Mouse (Mus musculus) neural tube, embryonic 11.5 days (tissue): ENCODE results near the gene N4bp2. TPM values are rescaled to one million over a fixed set of nuclear protein-coding genes. Genes with fewer than 3 reads are reported as not detected.
"Not testable (repeated sequence)": the region's sequence is repeated elsewhere in the genome, so short reads cannot be mapped to it uniquely, and the experiment has no call there.

Experiments
- ATAC-seq: fragments of 200-750 bp; cut with Nextera tagmentation; 2 replicates; pipeline ENCODE4 v1.8.0; 2017; ENCODE audit warnings: moderate number of reproducible peaks, mild to moderate bottlenecking, moderate TSS enrichment, moderate library complexity; ENCODE audit not compliant: insufficient read depth, low FRiP score, low TSS enrichment
- DNase-seq: peaks from one replicate; pipeline ENCODE4 v3.0.0-alpha.2; 2015; ENCODE audit warnings: low spot score
- H3K27ac ChIP-seq: fragments of 300-500 bp; sonication (generic); 2 replicates; pipeline ENCODE4 v1.5.1; 2014; ENCODE audit warnings: low read depth, mild to moderate bottlenecking, low read length
- H3K27me3 ChIP-seq: fragments of 300-500 bp; sonication (generic); 2 replicates; pipeline ENCODE4 v1.6.1; 2014; ENCODE audit warnings: mild to moderate bottlenecking, low read length, mixed read lengths; ENCODE audit not compliant: control insufficient read depth, insufficient read depth
- H3K36me3 ChIP-seq: fragments of 300-500 bp; sonication (generic); 2 replicates; pipeline ENCODE4 v1.6.1; 2014; ENCODE audit warnings: mild to moderate bottlenecking, low read length, moderate library complexity, mixed read lengths; ENCODE audit not compliant: control insufficient read depth, insufficient read depth
- H3K4me1 ChIP-seq: fragments of 300-500 bp; sonication (generic); 2 replicates; pipeline ENCODE4 v1.6.1; 2014; ENCODE audit warnings: low read length, mixed read lengths; ENCODE audit not compliant: control insufficient read depth, insufficient read depth
- H3K4me2 ChIP-seq: fragments of 300-500 bp; sonication (generic); 2 replicates; pipeline ENCODE4 v1.6.1; 2014; ENCODE audit warnings: low read depth, mild to moderate bottlenecking, moderate library complexity
- H3K4me3 ChIP-seq: fragments of 300-500 bp; sonication (generic); 2 replicates; pipeline ENCODE4 v1.5.1; 2014; ENCODE audit warnings: low read depth, low read length
- H3K9ac ChIP-seq: fragments of 300-500 bp; sonication (generic); 2 replicates; pipeline ENCODE4 v1.6.1; 2014; ENCODE audit warnings: mild to moderate bottlenecking, low read length
- H3K9me3 ChIP-seq: fragments of 300-500 bp; sonication (generic); 2 replicates; pipeline ENCODE4 v1.6.1; 2016; ENCODE audit warnings: low read length; ENCODE audit not compliant: control insufficient read depth
- WGBS: fragments of 180-500 bp; shearing (Covaris S2); extraction: QIAGEN DNeasy Blood & Tissue Kit; methylation state at CpG from one replicate; pipeline ENCODE4 v1.1.7; 2014; 5-methylcytosine and 5-hydroxymethylcytosine counted together
- polyA plus RNA-seq: library from polyadenylated mRNA; unstranded; fragments of >200 nt; fragmentation: Nextera tagmentation; extraction: Ambion mirVana; gene quantifications from 2 replicates; pipeline ENCODE4 v1.2.1, GENCODE M21; 2014

Gene N4bp2
- polyA plus RNA-seq, 1 experiment from 2014 or later, result 34.9 TPM

GRCm38 (mm10) chr5:65770493-65770892 is 7.2 kb downstream of the N4bp2 start:
- no peak for DNase-seq
- WGBS, result 86% methylated on average over 4 of the region's 4 CpGs
- H3K36me3 ChIP-seq, result no peaks in the 10 kb centered on the region

DNA sequence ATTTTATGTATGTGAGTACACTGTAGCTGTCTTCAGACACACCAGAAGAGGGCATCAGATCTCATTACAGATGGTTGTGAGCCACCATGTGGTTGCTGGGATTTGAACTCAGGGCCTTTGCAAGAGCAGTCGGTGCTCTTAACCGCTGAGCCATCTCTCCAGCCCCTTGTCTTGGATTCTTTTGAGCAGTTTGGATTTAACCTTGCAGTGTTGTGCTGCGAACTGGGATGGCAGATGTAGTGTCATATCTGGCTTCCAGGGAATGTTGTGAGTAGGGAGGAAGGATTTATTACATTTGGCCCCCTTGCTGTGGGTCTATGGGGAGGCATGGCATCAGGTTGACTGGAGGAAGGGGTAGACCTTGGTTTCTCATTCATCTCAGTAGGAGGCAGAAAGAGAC is 10.6 kb downstream of the N4bp2 start:
- not testable (repeated sequence) for H3K27me3 ChIP-seq, H3K36me3 ChIP-seq, H3K4me1 ChIP-seq, DNase-seq, H3K4me3 ChIP-seq, H3K9ac ChIP-seq, H3K9me3 ChIP-seq, ATAC-seq, H3K27ac ChIP-seq, H3K4me2 ChIP-seq
- WGBS, result 98% methylated on average over 3 of the region's 3 CpGs

More at GRCm38 (mm10) chr5:65770493-65770892, 7.2 kb downstream of the N4bp2 start:
- H3K4me3 ChIP-seq, result no peak overlapping the region
- H3K4me2 ChIP-seq, result no peak overlapping the region
- H3K9ac ChIP-seq, result no peak overlapping the region
- peaks cover 2% of the 10 kb centered on the region for H3K4me1 ChIP-seq
- H3K9me3 ChIP-seq, result no peaks in the 10 kb centered on the region
- no peak overlapping the region for H3K27ac ChIP-seq
- H3K27me3 ChIP-seq, result no peaks in the 10 kb centered on the region
- no peak for ATAC-seq

DNA sequence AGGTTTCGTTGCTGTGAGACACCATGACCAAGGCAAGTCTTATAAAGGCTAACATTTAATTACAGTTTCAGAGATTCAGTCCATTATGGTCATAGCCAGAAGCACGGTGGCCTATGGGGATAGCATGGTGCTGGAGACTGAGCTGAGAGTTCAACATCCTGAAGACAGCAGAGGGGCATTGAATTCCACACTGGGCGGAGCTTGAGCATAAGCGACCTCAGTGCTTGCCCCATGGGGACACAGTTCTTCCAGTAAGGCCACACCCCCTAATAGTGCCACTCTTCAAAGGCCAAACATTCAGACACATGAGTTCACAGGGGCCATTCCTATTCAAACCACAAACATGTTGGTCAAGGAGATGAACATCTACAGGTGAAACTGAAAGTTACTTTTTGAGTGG is 12.8 kb downstream of the N4bp2 start:
- H3K4me1 ChIP-seq, result no peaks in the 10 kb centered on the region
- no peak for ATAC-seq
- no peak for DNase-seq
- no peak overlapping the region for H3K4me2 ChIP-seq
- H3K36me3 ChIP-seq, result peaks cover 6% of the 10 kb centered on the region
- H3K27me3 ChIP-seq, result no peaks in the 10 kb centered on the region
- H3K27ac ChIP-seq, result no peak overlapping the region
- WGBS, result 89% methylated on average over 4 of the region's 4 CpGs
- H3K9ac ChIP-seq, result no peak overlapping the region
- H3K9me3 ChIP-seq, result no peaks in the 10 kb centered on the region
- H3K4me3 ChIP-seq, result no peak overlapping the region

DNA sequence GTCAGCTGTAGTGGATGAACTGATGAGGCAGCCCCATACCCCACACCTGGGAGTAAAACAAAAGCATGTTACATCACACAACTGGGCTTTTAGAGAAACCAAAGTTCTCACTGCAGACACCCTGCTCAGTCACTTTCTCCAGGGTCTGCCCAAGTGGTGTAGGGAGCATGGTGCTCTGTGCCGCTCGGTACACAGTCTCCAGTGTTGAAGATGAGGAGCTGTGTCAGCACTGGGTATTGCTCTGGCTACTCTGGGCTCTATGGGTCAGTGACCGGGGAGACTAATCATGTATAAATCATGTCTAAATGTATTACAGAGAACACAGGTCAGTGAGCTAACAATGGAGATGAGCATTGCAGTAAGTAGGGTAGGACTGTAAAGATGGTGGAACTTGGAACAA is 13.6 kb downstream of the N4bp2 start:
- no peaks in the 10 kb centered on the region for H3K9me3 ChIP-seq
- H3K27me3 ChIP-seq, result no peaks in the 10 kb centered on the region
- no peak overlapping the region for H3K27ac ChIP-seq
- ATAC-seq (no peak), DNase-seq (no peak)
- H3K4me3 ChIP-seq, result no peak overlapping the region
- H3K36me3 ChIP-seq, result peaks cover 6% of the 10 kb centered on the region
- no peaks in the 10 kb centered on the region for H3K4me1 ChIP-seq
- no peak overlapping the region for H3K4me2 ChIP-seq
- WGBS, result 88% methylated on average over 3 of the region's 3 CpGs
- no peak overlapping the region for H3K9ac ChIP-seq

GRCm38 (mm10) chr5:65778986-65779385 is 15.7 kb downstream of the N4bp2 start:
- H3K36me3 ChIP-seq, H3K4me3 ChIP-seq, H3K4me1 ChIP-seq, ATAC-seq, DNase-seq, H3K27me3 ChIP-seq, H3K27ac ChIP-seq, H3K4me2 ChIP-seq, H3K9ac ChIP-seq, H3K9me3 ChIP-seq: not testable (repeated sequence)
- WGBS, result 98% methylated on average over 4 of the region's 4 CpGs

GRCm38 (mm10) chr5:65779401-65780063 is 16.2 kb downstream of the N4bp2 start:
- WGBS, result 66% methylated on average over 3 of the region's 3 CpGs
- H3K4me1 ChIP-seq, result no peaks in the 10 kb centered on the region
- no peak overlapping the region for H3K9ac ChIP-seq
- peaks cover 9% of the 10 kb centered on the region for H3K36me3 ChIP-seq
- H3K27me3 ChIP-seq, result no peaks in the 10 kb centered on the region
- H3K4me3 ChIP-seq, result no peak overlapping the region
- no peaks in the 10 kb centered on the region for H3K9me3 ChIP-seq
- ATAC-seq, result no peak
- H3K4me2 ChIP-seq, result no peak overlapping the region
- no peak overlapping the region for H3K27ac ChIP-seq
- DNase-seq, result no peak

GRCm38 (mm10) chr5:65781147-65781715 is 17.9 kb downstream of the N4bp2 start:
- Histone ChIP-seq H3K9me3 (no peaks in the 10 kb centered on the region), H3K4me3 (no peak overlapping the region), H3K4me1 (no peaks in the 10 kb centered on the region), H3K36me3 (peaks cover 7% of the 10 kb centered on the region), H3K27me3 (no peaks in the 10 kb centered on the region), H3K4me2 (no peak overlapping the region), H3K27ac (no peak overlapping the region), H3K9ac (no peak overlapping the region)
- no peak for ATAC-seq
- 86% methylated on average over 5 of the region's 5 CpGs for WGBS
- DNase-seq, result no peak

DNA sequence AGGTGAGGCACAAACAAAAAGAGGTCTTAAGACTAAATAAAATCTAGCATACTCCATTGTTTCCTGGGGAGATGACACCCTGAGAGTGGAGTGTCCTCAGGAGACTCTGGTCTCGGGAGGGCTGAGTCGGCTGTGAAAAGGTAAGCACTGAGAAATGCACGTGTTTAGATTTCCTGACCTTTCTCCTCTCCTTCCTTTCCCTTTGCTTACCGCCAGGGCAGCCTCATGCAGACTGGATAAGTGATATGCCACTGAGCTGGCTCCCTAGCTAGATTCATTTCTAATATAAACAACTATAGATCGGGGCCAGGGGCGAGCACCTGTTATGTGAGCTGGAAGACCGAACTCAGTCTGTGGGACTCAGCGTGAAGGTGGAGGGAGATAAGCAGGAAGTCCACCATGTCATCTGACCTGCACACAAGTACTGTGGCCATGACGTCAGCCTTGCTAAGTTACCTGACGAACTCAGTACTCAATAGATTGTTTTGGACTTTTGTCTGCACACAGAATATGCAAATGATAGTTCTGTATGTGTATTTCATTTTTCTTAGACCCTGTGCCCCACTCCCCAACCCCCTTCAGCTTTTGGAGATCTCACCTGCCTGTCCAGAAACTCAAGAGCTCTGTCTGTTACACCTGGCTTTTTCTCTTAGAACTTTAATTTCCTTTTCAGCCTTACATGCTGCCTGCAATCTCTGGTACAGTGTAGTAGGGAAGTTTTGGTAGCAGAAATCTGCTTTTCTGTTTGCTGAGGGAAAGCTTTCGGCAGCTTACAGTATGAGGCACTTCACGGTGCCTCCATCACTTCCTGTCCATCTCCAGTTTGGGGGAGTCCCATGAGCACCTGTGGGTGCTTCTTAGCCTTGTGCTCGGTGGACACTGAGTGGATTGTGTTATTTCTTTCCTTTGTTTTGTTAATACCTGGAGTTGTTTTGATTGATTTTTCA is 18.7 kb downstream of the N4bp2 start:
- H3K27ac ChIP-seq, result no peak overlapping the region
- H3K9me3 ChIP-seq, result no peaks in the 10 kb centered on the region
- no peak overlapping the region for H3K9ac ChIP-seq
- no peaks in the 10 kb centered on the region for H3K4me1 ChIP-seq
- peaks cover 4% of the 10 kb centered on the region for H3K36me3 ChIP-seq
- H3K4me2 ChIP-seq, result no peak overlapping the region
- no peak for ATAC-seq
- H3K4me3 ChIP-seq, result no peak overlapping the region
- 90% methylated on average over 13 of the region's 13 CpGs for WGBS
- DNase-seq, result no peak
- no peaks in the 10 kb centered on the region for H3K27me3 ChIP-seq
